Mouse (Mus musculus) left cerebral cortex, postnatal 36 days (tissue): ENCODE measurements at regions not wholly inside any gene's neighbourhood (a gene's known extent, or its start where the extent isn't known, plus 50 kb on each side); places are given as distances from the start of the nearest gene placed in this dataset.
"Not testable (repeated sequence)": the region's sequence is repeated elsewhere in the genome, so short reads cannot be mapped to it uniquely, and the experiment has no call there.

Source experiments
- DNase-seq, 2 experiments: peaks; one replicate each; pipeline ENCODE4 v3.0.0; 2021 to 2022; ENCODE audit warnings: low spot score in 2 of 2, mixed read lengths in 1 of 2
- intact Hi-C: fragments of 180-260 bp; cut with DNase I; formaldehyde crosslinking; loops from one replicate; pipeline ENCODE4 v1.15.1; 2025

DNA sequence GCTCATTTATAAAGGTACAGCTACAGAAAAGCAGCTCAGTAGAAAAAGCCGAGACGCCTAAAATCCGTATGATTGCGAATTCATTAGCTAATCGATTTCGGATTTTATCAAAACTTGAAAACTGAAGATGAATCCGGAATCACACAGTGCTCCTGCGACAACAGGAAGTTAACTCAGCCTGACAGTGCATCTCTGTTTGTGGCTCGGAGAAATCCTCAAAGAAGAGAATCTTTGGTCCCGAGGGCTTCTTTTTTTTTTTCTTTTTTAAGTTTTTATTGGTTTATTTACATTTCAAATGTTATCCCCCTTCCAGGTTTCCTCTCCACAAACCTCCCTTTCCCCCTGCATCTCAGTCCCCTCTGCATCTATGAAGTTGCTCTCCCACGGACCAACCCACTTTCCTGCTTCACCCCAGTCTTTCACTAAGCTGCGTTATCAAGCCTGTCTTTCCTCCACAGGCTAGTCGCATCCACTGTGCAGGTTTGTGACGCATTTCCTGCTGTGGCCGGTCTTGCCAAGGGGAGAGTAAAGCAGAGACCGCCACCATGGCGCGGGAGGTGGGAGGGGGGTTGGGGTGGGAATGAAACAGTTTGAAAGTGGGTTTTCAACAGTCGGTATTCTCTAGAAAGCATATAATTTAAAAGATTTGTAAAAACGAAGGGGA, 593.4 kb upstream of the Snrpn start:
- DNase-seq: peak; percentile 23 to 50
- intact Hi-C loops: not testable (repeated sequence)

DNA sequence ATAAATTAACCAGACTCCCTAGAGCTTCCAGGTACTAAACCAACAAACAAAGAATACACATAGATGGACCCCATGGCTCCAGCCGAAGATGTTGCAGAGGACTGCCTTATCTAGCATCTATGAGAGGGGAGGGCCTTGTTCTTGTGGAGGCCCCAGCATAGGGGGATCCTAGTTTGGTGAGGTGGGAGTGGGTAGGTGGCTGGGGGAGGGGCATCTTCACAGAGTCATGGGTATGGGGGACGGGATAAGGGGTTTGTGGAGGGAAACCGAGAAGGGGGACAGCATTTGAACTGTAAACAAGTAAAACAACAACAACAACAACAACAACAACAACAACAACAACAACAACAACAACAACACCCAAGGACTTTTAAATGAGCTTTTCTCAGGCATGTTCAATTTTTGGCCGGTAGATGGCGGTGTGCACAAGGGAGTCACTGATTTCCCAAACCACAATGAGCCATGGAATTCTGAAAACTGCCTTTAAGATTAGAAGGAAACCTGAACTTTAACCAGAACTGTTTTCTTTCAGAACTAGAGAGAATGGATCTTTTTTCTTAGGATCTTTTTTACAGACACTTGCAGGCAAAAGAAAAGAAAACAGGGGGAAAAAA, 588.2 kb upstream of the Snrpn start:
- DNase-seq, intact Hi-C loops: not testable (repeated sequence)
